Mouse (Mus musculus) heart, embryonic 14.5 days (tissue): Measurements from ENCODE around the gene Begain. TPM values are rescaled to one million over a fixed set of nuclear protein-coding genes. Genes with fewer than 3 reads are reported as not detected.

Experiments
- ATAC-seq: fragments of 200-750 bp; cut with Nextera tagmentation; 2 replicates; pipeline ENCODE4 v1.8.0; 2017; ENCODE audit warnings: low read depth, moderate TSS enrichment; ENCODE audit not compliant: insufficient number of reproducible peaks, insufficient read depth, low FRiP score
- H3K27ac ChIP-seq, 2 experiments: fragments of 200-500 bp in 1 of 2; fragments of 300-500 bp in 1 of 2; sonication (generic) in 1 of 2; replicated peaks in 1 of 2; 2 replicates each; pipeline ENCODE4 v1.5.1; 2012 to 2014; ENCODE audit warnings: low read depth in 2 of 2, low read length in 2 of 2, control low read depth in 1 of 2, mild to moderate bottlenecking in 1 of 2, mixed read lengths in 1 of 2; ENCODE audit not compliant: control insufficient read depth in 1 of 2, insufficient read depth in 1 of 2
- H3K27me3 ChIP-seq: fragments of 300-500 bp; sonication (generic); 2 replicates; pipeline ENCODE4 v1.6.1; 2014; ENCODE audit warnings: mild to moderate bottlenecking, low read length, control low read depth; ENCODE audit not compliant: control insufficient read depth, insufficient read depth
- H3K36me3 ChIP-seq: fragments of 300-500 bp; sonication (generic); 2 replicates; pipeline ENCODE4 v1.6.1; 2014; ENCODE audit warnings: mild to moderate bottlenecking, control low read depth, low read length, mixed read lengths; ENCODE audit not compliant: control insufficient read depth, insufficient read depth
- H3K4me1 ChIP-seq, 2 experiments: fragments of 200-500 bp in 1 of 2; fragments of 300-500 bp in 1 of 2; sonication (generic) in 1 of 2; 2 replicates each; pipeline ENCODE4 v1.6.1; 2012 to 2014; ENCODE audit warnings: low read length in 2 of 2, control low read depth in 1 of 2, mixed read lengths in 1 of 2; ENCODE audit not compliant: control insufficient read depth in 2 of 2, insufficient read depth in 2 of 2
- H3K4me2 ChIP-seq: fragments of 300-500 bp; sonication (generic); 2 replicates; pipeline ENCODE4 v1.6.1; 2014; ENCODE audit warnings: mild to moderate bottlenecking, low read length
- H3K4me3 ChIP-seq, 2 experiments: fragments of 200-500 bp in 1 of 2; fragments of 300-500 bp in 1 of 2; sonication (generic) in 1 of 2; 2 replicates each; pipeline ENCODE4 v1.5.1; 2012 to 2014; ENCODE audit warnings: low read length in 2 of 2, mild to moderate bottlenecking in 2 of 2, control low read depth in 1 of 2, low read depth in 1 of 2, moderate library complexity in 1 of 2; ENCODE audit not compliant: control insufficient read depth in 1 of 2, insufficient read depth in 1 of 2
- H3K9ac ChIP-seq: fragments of 300-500 bp; sonication (generic); 2 replicates; pipeline ENCODE4 v1.6.1; 2014; ENCODE audit warnings: mild to moderate bottlenecking, low read length
- H3K9me3 ChIP-seq: fragments of 300-500 bp; sonication (generic); 2 replicates; pipeline ENCODE4 v1.6.1; 2016; ENCODE audit warnings: low read length, control low read depth; ENCODE audit not compliant: control insufficient read depth
- WGBS: fragments of 180-500 bp; shearing (Covaris S2); extraction: QIAGEN DNeasy Blood & Tissue Kit; methylation state at CpG from one replicate; pipeline ENCODE4 v1.1.7; 2014; 5-methylcytosine and 5-hydroxymethylcytosine counted together
- polyA plus RNA-seq: library from polyadenylated mRNA; unstranded; fragments of >200 nt; fragmentation: Nextera tagmentation; extraction: Ambion mirVana; gene quantifications from 2 replicates; pipeline ENCODE4 v1.2.1, GENCODE M21; 2014

Gene Begain
- polyA plus RNA-seq, 1 experiment from 2014 or later = 2.6 TPM

GRCm38 (mm10) chr12:109090456-109091130, 22.6 kb upstream of the Begain start:
- no peak overlapping the region for H3K9ac ChIP-seq
- no peak overlapping the region for H3K4me2 ChIP-seq
- no peaks in the 10 kb centered on the region for H3K27me3 ChIP-seq
- H3K4me1 ChIP-seq = no peaks in the 10 kb centered on the region
- H3K4me3 ChIP-seq = no peak overlapping the region
- H3K36me3 ChIP-seq = no peaks in the 10 kb centered on the region
- no peak for ATAC-seq
- 71% methylated on average over 13 of the region's 13 CpGs for WGBS
- no peak overlapping the region for H3K27ac ChIP-seq
- no peaks in the 10 kb centered on the region for H3K9me3 ChIP-seq

GRCm38 (mm10) chr12:109090041-109090440, 22.0 kb upstream of the Begain start:
- Histone ChIP-seq H3K27me3 (no peaks in the 10 kb centered on the region), H3K9me3 (no peaks in the 10 kb centered on the region), H3K36me3 (no peaks in the 10 kb centered on the region), H3K9ac (no peak overlapping the region), H3K27ac (no peak overlapping the region), H3K4me3 (no peak overlapping the region), H3K4me1 (no peaks in the 10 kb centered on the region), H3K4me2 (no peak overlapping the region)
- 77% methylated on average over 14 of the region's 14 CpGs for WGBS
- ATAC-seq = no peak

- WGBS = 86% methylated on average over 2 of the region's 2 CpGs
- no peaks in the 10 kb centered on the region for H3K9me3 ChIP-seq
- H3K9ac ChIP-seq = no peak overlapping the region
- H3K4me2 ChIP-seq = no peak overlapping the region
- no peaks in the 10 kb centered on the region for H3K27me3 ChIP-seq
- H3K4me1 ChIP-seq = no peaks in the 10 kb centered on the region
- ATAC-seq = no peak
- no peaks in the 10 kb centered on the region for H3K36me3 ChIP-seq
- H3K27ac ChIP-seq = no peak overlapping the region
- H3K4me3 ChIP-seq = no peak overlapping the region
These were observed 18.1 kb upstream of the Begain start for GRCm38 (mm10) chr12:109086111-109086510.

- ATAC-seq = no peak
- Histone ChIP-seq H3K4me2 (no peak overlapping the region), H3K27me3 (no peaks in the 10 kb centered on the region), H3K36me3 (no peaks in the 10 kb centered on the region), H3K4me1 (no peaks in the 10 kb centered on the region), H3K9ac (no peak overlapping the region), H3K4me3 (no peak overlapping the region), H3K27ac (no peak overlapping the region), H3K9me3 (no peaks in the 10 kb centered on the region)
- 74% methylated on average over 8 of the region's 8 CpGs for WGBS
These were observed 17.7 kb upstream of the Begain start for GRCm38 (mm10) chr12:109085674-109086073.

- Histone ChIP-seq H3K4me3 (no peak overlapping the region), H3K9ac (no peak overlapping the region), H3K4me1 (no peaks in the 10 kb centered on the region), H3K27ac (no peak overlapping the region), H3K4me2 (no peak overlapping the region), H3K36me3 (no peaks in the 10 kb centered on the region), H3K27me3 (no peaks in the 10 kb centered on the region), H3K9me3 (no peaks in the 10 kb centered on the region)
- ATAC-seq = no peak
- WGBS = 72% methylated on average over 5 of the region's 5 CpGs
These were observed 17.0 kb upstream of the Begain start for GRCm38 (mm10) chr12:109085046-109085445.

- Histone ChIP-seq H3K27me3 (no peaks in the 10 kb centered on the region), H3K4me2 (no peak overlapping the region), H3K27ac (no peak overlapping the region), H3K4me3 (no peak overlapping the region), H3K36me3 (no peaks in the 10 kb centered on the region), H3K9ac (no peak overlapping the region), H3K9me3 (no peaks in the 10 kb centered on the region), H3K4me1 (no peaks in the 10 kb centered on the region)
- no peak for ATAC-seq
- WGBS = 73% methylated on average over 3 of the region's 3 CpGs
These were observed 15.5 kb upstream of the Begain start for GRCm38 (mm10) chr12:109083476-109083875.

GRCm38 (mm10) chr12:109077036-109077435, 9.0 kb upstream of the Begain start:
- no peaks in the 10 kb centered on the region for H3K27me3 ChIP-seq
- H3K4me1 ChIP-seq = no peaks in the 10 kb centered on the region; a peak in 1 of 4 replicates
- no peak overlapping the region for H3K9ac ChIP-seq
- no peaks in the 10 kb centered on the region for H3K36me3 ChIP-seq
- no peaks in the 10 kb centered on the region for H3K9me3 ChIP-seq
- H3K4me2 ChIP-seq = no peak overlapping the region
- no peak for ATAC-seq
- H3K4me3 ChIP-seq = no peak overlapping the region
- no peak overlapping the region for H3K27ac ChIP-seq
- WGBS = 74% methylated on average over 6 of the region's 6 CpGs

- Histone ChIP-seq H3K9ac (no peak overlapping the region), H3K4me1 (no peaks in the 10 kb centered on the region; a peak in 1 of 4 replicates), H3K36me3 (no peaks in the 10 kb centered on the region), H3K4me2 (no peak overlapping the region), H3K27ac (no peak overlapping the region), H3K27me3 (no peaks in the 10 kb centered on the region; the same call in 1 of the 2 replicates), H3K4me3 (no peak overlapping the region), H3K9me3 (no peaks in the 10 kb centered on the region)
- ATAC-seq = no peak
- WGBS = 59% methylated on average over 2 of the region's 2 CpGs
These were observed 6.8 kb upstream of the Begain start for GRCm38 (mm10) chr12:109074777-109075285.
